Mouse (Mus musculus) stomach, embryonic 14.5 days (tissue): ENCODE results near the gene Shroom1. TPM values are rescaled to one million over a fixed set of nuclear protein-coding genes. Genes with fewer than 3 reads are reported as not detected.
A peak's percentile ranks its signal among the peaks of the same experiment; 100 is the strongest.

Experiments used
- ATAC-seq: fragments of 200-750 bp; cut with Nextera tagmentation; 2 replicates; pipeline ENCODE4 v1.8.0; 2017; ENCODE audit warnings: low read depth, moderate TSS enrichment; ENCODE audit not compliant: insufficient number of reproducible peaks, insufficient read depth, low FRiP score
- H3K27ac ChIP-seq: fragments of 300-500 bp; sonication (generic); 2 replicates; pipeline ENCODE4 v1.5.1; 2014; ENCODE audit warnings: mild to moderate bottlenecking, low read length, moderate library complexity, mixed read lengths
- H3K27me3 ChIP-seq: fragments of 300-500 bp; sonication (generic); 2 replicates; pipeline ENCODE4 v1.6.1; 2014; ENCODE audit warnings: low read length, control low read depth, mixed read lengths; ENCODE audit not compliant: control insufficient read depth, insufficient read depth
- H3K36me3 ChIP-seq: fragments of 300-500 bp; sonication (generic); 2 replicates; pipeline ENCODE4 v1.6.1; 2014; ENCODE audit warnings: mild to moderate bottlenecking, control low read depth, low read length, moderate library complexity, mixed read lengths; ENCODE audit not compliant: control insufficient read depth, insufficient read depth
- H3K4me1 ChIP-seq: fragments of 300-500 bp; sonication (generic); 2 replicates; pipeline ENCODE4 v1.6.1; 2014; ENCODE audit warnings: low read length, control low read depth, mixed read lengths; ENCODE audit not compliant: control insufficient read depth, insufficient read depth
- H3K4me2 ChIP-seq: fragments of 300-500 bp; sonication (generic); replicated peaks from 2 replicates; pipeline ENCODE4 v1.6.1; 2014; ENCODE audit warnings: low read depth, low read length, control low read depth
- H3K4me3 ChIP-seq: fragments of 300-500 bp; sonication (generic); 2 replicates; pipeline ENCODE4 v1.5.1; 2014; ENCODE audit warnings: low read depth, low read length, control low read depth
- H3K9ac ChIP-seq: fragments of 300-500 bp; sonication (generic); replicated peaks from 2 replicates; pipeline ENCODE4 v1.6.1; 2014; ENCODE audit warnings: low read depth, mild to moderate bottlenecking, control low read depth, low read length, moderate library complexity, mixed read lengths
- H3K9me3 ChIP-seq: fragments of 300-500 bp; sonication (generic); 2 replicates; pipeline ENCODE4 v1.6.1; 2016; ENCODE audit warnings: low read depth, low read length, control low read depth; ENCODE audit not compliant: control insufficient read depth
- WGBS: fragments of 180-500 bp; shearing (Covaris S2); extraction: QIAGEN DNeasy Blood & Tissue Kit; methylation state at CpG from one replicate; pipeline ENCODE4 v1.1.7; 2014; 5-methylcytosine and 5-hydroxymethylcytosine counted together
- polyA plus RNA-seq: library from polyadenylated mRNA; unstranded; fragments of >200 nt; fragmentation: Nextera tagmentation; extraction: Ambion mirVana; gene quantifications from 2 replicates; pipeline ENCODE4 v1.2.1, GENCODE M21; 2014

Gene Shroom1
- polyA plus RNA-seq, 1 experiment from 2014 or later = 1.1 TPM

GRCm38 (mm10) chr11:53466231-53466971 is 9.4 kb downstream of the Shroom1 start:
- Histone ChIP-seq H3K4me1 (peaks cover 21% of the 10 kb centered on the region), H3K9me3 (peaks cover 3% of the 10 kb centered on the region; the same call in 1 of the 2 replicates), H3K4me3 (peak overlapping the region; percentile 31), H3K36me3 (no peaks in the 10 kb centered on the region), H3K27me3 (peaks cover 44% of the 10 kb centered on the region), H3K4me2 (peak overlapping the region; percentile 49), H3K27ac (no peak overlapping the region), H3K9ac (0 out of 2 replicates have a peak overlapping the region, but pooled peaks have one; percentile 30)
- 7% methylated on average over 40 of the region's 40 CpGs for WGBS
- peak; percentile 50; the same call in 1 of the 2 replicates for ATAC-seq

GRCm38 (mm10) chr11:53469294-53469967 is 12.4 kb downstream of the Shroom1 start:
- no peak for ATAC-seq
- Histone ChIP-seq H3K27ac (no peak overlapping the region), H3K27me3 (peaks cover 23% of the 10 kb centered on the region; the same call in 1 of the 2 replicates), H3K9me3 (peaks cover 2% of the 10 kb centered on the region; the same call in 1 of the 2 replicates), H3K4me2 (peak overlapping the region; percentile 42; the same call in 1 of the 2 replicates), H3K9ac (no peak overlapping the region), H3K4me3 (no peak overlapping the region), H3K4me1 (peaks cover 16% of the 10 kb centered on the region; the same call in 1 of the 2 replicates), H3K36me3 (no peaks in the 10 kb centered on the region)
- 45% methylated on average over 16 of the region's 16 CpGs for whole genome bisulfite sequencing

GRCm38 (mm10) chr11:53469968-53470695 is 13.1 kb downstream of the Shroom1 start, which contains the start of gene Gm9837:
Gene Gm9837 (minus strand): TSS chr11:53470479.
- H3K4me3 ChIP-seq = peak within 1 kb of the TSS; percentile 16
- H3K27me3 ChIP-seq = peaks cover 23% of the 10 kb centered on the region
- H3K9me3 ChIP-seq = no peaks in the 10 kb centered on the region
- H3K9ac ChIP-seq = no peak within 1 kb of the TSS
- WGBS = 4% methylated on average over 29 of the region's 29 CpGs
- ATAC-seq = peak; percentile 47; the same call in 1 of the 2 replicates
- H3K4me2 ChIP-seq = peak within 1 kb of the TSS; percentile 42
- H3K4me1 ChIP-seq = peaks cover 16% of the 10 kb centered on the region; the same call in 1 of the 2 replicates
- H3K27ac ChIP-seq = no peak within 1 kb of the TSS
- H3K36me3 ChIP-seq = no peaks in the 10 kb centered on the region

GRCm38 (mm10) chr11:53472709-53473108 is 15.7 kb downstream of the Shroom1 start:
- H3K9ac ChIP-seq = no peak overlapping the region
- no peak overlapping the region for H3K4me2 ChIP-seq
- H3K4me3 ChIP-seq = no peak overlapping the region
- H3K27me3 ChIP-seq = peaks cover 33% of the 10 kb centered on the region
- ATAC-seq = no peak
- H3K9me3 ChIP-seq = no peaks in the 10 kb centered on the region
- 70% methylated on average over 3 of the region's 3 CpGs for WGBS
- H3K27ac ChIP-seq = no peak overlapping the region
- peaks cover 8% of the 10 kb centered on the region; the same call in 1 of the 2 replicates for H3K4me1 ChIP-seq
- no peaks in the 10 kb centered on the region for H3K36me3 ChIP-seq

- no peak overlapping the region for H3K27ac ChIP-seq
- WGBS = 36% methylated on average over 8 of the region's 8 CpGs
- no peak overlapping the region for H3K9ac ChIP-seq
- 0 out of 2 replicates have a peak, but pooled peaks cover 8% of the 10 kb centered on the region for H3K4me1 ChIP-seq
- no peaks in the 10 kb centered on the region for H3K36me3 ChIP-seq
- no peak for ATAC-seq
- H3K27me3 ChIP-seq = peaks cover 49% of the 10 kb centered on the region
- H3K9me3 ChIP-seq = 0 out of 2 replicates have a peak, but pooled peaks cover 3% of the 10 kb centered on the region
- no peak overlapping the region for H3K4me3 ChIP-seq
- H3K4me2 ChIP-seq = no peak overlapping the region
Measured at GRCm38 (mm10) chr11:53475620-53476019, 18.6 kb downstream of the Shroom1 start.

- Histone ChIP-seq H3K27ac (no peak overlapping the region), H3K9me3 (0 out of 2 replicates have a peak, but pooled peaks cover 3% of the 10 kb centered on the region), H3K27me3 (peaks cover 53% of the 10 kb centered on the region), H3K36me3 (no peaks in the 10 kb centered on the region), H3K9ac (no peak overlapping the region), H3K4me2 (no peak overlapping the region), H3K4me1 (0 out of 2 replicates have a peak, but pooled peaks cover 6% of the 10 kb centered on the region), H3K4me3 (no peak overlapping the region)
- 50% methylated on average over 7 of the region's 7 CpGs for WGBS
- no peak for ATAC-seq
Measured at GRCm38 (mm10) chr11:53477833-53478232, 20.8 kb downstream of the Shroom1 start.

- Histone ChIP-seq H3K27ac (no peak overlapping the region), H3K4me3 (peak overlapping the region; percentile 29), H3K9me3 (0 out of 2 replicates have a peak, but pooled peaks cover 3% of the 10 kb centered on the region), H3K4me1 (0 out of 2 replicates have a peak, but pooled peaks cover 6% of the 10 kb centered on the region), H3K4me2 (peak overlapping the region; percentile 69), H3K36me3 (no peaks in the 10 kb centered on the region), H3K9ac (no peak overlapping the region), H3K27me3 (peaks cover 53% of the 10 kb centered on the region)
- 4% methylated on average over 79 of the region's 79 CpGs for WGBS
- ATAC-seq = no peak
Measured at GRCm38 (mm10) chr11:53478383-53479170, 21.6 kb downstream of the Shroom1 start.
